Mouse (Mus musculus) thymus, postnatal 0 days (tissue): Measurements from ENCODE around the gene Ubr1. TPM values are rescaled to one million over a fixed set of nuclear protein-coding genes. Genes with fewer than 3 reads are reported as not detected.
A peak's percentile ranks its signal among the peaks of the same experiment; 100 is the strongest.
"Not testable (repeated sequence)": the region's sequence is repeated elsewhere in the genome, so short reads cannot be mapped to it uniquely, and the experiment has no call there.

Experiments used
- DNase-seq: peaks from one replicate; pipeline ENCODE4 v3.0.0-alpha.2; 2015; ENCODE audit warnings: low spot score
- polyA plus RNA-seq: library from polyadenylated mRNA; unstranded; fragments of >200 nt; fragmentation: Nextera tagmentation; extraction: Ambion mirVana; gene quantifications from 2 replicates; pipeline ENCODE4 v1.2.1, GENCODE M21; 2015

The Ubr1 gene
- polyA plus RNA-seq, 1 experiment from 2014 or later: 28.6 TPM

- DNase-seq: peak; percentile 68
Observed at GRCm38 (mm10) chr2:120976990-120977925, 6.7 kb upstream of the Ubr1 start, which contains the start of gene Tmem62. TSS of gene Tmem62 (plus strand) at chr2:120977017.

DNA sequence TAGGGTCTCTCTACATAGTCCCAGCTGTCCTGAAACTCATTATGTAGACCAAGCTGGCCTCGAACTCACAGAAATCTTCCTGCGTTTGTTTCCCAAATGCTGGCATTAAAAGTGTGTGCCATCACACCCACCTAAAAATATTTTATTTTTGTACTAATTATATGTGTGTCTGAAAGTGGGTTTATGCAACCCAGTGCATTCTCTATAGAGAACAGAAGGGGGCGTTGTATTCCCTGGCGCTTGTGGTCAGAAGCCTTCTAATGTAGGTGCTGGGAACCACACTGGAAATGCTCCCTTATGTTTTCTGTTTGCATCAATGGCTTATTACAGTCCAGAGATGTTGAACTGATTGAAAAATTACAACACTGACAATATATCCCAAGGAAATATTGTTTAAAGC is 5.8 kb upstream of the Ubr1 start:
- peak; percentile 20 for DNase-seq

DNA sequence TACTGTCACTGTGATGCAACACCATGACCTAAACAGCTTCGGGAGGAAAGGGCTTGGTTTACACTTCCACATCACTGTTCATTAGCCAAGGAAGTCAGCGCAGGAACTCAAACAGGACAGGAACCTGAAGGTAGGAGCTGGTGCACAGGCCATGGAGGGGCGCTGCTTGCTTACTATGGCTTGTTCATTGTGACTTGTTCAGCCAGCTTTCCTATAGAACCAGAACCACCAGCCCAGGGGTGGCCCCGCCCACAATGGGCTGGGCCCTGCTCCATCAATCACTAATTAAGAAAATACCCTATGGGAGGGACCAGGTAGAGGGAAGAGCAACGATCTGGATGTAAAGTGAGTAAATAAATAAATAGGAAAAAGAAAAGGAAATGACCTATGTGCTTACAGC is 2.4 kb upstream of the Ubr1 start:
- no peak for DNase-seq

- not testable (repeated sequence) for DNase-seq
Observed at GRCm38 (mm10) chr2:120972257-120972656, 1.7 kb upstream of the Ubr1 start.

DNA sequence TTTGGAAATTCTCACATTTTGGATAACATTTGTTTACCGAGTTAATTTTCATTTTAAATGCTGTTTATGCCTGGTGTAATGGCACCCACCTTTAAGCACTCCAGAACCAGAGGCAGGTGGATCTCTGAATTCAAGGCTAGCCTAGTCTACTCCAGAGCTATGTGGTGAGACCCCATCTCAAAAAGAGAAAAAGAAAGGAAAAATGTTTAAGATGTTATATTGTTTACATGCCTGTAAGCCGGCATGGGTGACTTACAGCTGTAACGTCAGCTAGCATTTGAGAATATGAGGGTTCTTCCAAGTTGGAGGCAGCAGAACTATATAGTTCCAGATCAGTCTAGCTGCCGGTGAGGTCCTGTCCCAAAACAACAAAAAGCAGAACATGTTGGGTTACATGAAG is 1.3 kb upstream of the Ubr1 start:
- DNase-seq: no peak

DNA sequence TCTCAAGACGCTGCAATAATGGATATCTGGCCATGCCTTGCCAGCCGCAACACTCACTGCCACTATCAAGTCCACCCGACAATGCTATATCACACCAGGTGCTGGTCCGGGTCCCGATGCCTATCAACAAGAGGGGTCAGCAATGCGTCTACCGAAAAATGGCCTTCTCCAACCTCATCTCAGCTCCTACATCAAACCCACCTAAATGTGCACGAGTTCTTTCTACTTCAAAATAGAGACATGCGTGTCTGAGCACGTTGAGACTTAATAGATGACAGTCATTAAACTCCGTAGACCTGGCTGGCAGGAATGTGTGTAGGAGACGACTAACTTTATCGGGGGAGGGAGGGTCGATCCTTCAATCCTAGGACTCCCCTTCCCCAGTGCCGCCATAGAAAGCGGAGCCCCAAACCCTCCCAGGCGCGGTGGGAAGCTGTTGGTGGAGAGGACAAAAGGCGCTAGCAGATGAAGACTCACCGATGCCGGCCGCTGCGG is 423 bp downstream of the Ubr1 start:
- DNase-seq: no peak

DNA sequence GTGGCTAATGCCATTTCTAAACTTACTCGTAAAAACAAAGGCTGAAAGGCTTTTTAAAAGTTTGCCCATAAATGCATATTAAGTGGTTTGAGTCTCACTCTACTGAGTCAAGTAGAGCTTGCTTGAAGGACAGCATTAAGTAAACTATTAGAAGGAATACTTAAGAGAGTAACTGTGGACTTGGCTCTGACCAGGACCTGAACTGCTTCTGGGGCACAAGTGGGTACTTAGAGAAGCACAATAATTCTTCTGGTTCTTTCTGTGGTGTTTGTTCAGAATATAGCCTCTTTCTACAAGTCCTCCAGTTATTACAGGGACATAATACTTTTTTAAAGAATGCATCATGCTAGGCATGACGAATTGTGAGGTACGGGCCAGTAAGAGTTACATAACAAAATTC is 5.0 kb downstream of the Ubr1 start:
- DNase-seq: no peak

GRCm38 (mm10) chr2:120963110-120963509 is 7.4 kb downstream of the Ubr1 start:
- no peak for DNase-seq

DNA sequence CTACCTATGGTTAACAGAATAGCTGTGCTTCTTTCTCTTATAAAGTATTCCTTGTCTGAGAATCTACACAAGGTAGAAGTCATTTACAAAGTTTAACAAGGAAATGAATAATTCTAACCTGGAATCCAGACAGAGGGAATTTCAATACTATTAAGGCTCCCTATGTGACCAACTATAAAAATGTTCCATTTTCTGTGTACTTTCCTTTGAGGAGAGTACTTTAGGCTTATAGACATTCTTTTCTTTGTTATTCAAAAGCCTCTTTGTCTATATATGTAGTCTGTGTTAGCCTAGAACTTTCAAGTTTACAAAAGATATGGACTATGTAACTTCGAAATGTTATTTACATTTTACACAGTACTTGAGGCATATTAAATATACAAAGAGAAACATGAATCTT is 10.3 kb downstream of the Ubr1 start:
- no peak for DNase-seq

DNA sequence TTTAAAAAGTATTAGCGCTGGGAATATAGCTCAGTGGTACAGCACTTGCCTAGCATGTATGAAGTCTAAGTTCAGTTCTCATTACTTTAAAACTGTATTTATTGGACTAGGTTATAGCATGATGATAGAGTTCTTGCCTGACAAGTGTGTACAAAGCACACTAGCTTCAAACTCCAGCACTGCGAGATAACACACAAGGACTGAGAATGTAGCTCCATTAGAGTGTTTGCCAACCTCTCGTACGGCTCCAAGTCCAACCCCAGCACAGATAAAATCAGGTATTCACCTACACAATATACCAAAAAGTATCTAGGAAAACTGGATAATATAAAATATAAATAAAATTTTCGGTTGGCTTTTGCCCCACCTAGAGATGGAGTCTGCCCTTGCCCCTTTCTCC is 10.7 kb downstream of the Ubr1 start:
- no peak for DNase-seq

- DNase-seq: no peak
Observed at GRCm38 (mm10) chr2:120959363-120959762, 11.2 kb downstream of the Ubr1 start.

GRCm38 (mm10) chr2:120952176-120952938 is 18.2 kb downstream of the Ubr1 start:
- no peak for DNase-seq

DNA sequence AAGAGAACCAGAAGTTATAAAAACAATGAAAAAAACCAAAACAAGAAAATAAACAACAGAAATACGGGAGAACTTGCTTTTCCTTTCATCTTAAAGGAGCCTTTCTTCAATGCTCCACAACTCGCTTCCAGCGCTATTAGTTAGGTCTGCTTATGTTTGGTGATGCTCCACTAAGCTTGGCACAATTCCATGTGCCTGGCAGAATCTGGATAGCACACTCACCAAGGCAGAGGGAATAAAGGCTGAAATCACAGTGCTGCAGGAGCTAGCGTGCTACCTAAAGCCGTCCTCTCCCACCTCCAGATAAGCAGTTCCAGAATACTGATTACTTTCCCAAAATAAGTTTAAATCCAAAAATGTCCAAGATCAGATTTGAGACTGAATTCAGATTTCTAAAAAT is 19.3 kb downstream of the Ubr1 start:
- DNase-seq: no peak

- DNase-seq: no peak
Observed at GRCm38 (mm10) chr2:120933038-120933437, 37.5 kb downstream of the Ubr1 start.

GRCm38 (mm10) chr2:120909556-120909955 is 61.0 kb downstream of the Ubr1 start:
- DNase-seq: no peak

DNA sequence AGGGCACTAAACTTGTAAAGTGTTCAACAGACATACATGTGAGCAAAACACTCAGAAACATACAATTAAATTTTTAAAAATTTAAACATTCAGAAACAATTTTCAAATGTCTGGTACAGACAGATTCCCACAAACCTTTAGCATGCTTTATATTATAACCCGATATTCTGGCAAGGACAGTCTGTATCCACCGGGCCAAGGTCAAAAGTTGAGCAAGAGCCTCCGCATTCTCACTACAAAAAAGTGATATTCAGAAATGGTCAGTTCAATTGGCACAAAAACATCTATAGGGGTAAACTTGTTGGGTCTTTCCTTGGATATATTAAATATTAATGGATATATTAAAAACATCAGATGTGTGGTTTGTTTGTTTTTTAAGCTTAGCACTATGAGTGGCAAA is 74.2 kb downstream of the Ubr1 start:
- DNase-seq: no peak

DNA sequence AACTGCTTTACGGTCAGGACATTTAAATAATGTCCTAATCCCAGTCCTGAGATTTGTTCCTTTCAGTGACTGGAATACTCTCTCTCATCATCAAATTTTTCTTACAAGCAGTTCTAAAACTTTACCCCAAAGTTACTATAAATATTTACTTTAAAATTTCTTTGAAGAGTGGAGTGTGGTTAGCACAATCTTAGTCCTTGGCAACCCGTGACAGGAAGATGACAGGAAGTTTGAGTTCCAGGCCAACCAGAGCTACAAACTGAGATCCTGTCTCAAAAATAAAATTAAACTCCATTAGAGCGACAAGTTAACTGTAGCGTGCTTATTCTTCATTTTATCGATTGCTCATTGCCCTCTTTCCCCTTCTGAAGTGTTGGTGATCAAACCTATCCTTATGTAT is 82.9 kb downstream of the Ubr1 start:
- no peak for DNase-seq

GRCm38 (mm10) chr2:120873192-120873591 is 97.3 kb downstream of the Ubr1 start:
- DNase-seq: no peak

GRCm38 (mm10) chr2:120871447-120872336 is 98.8 kb downstream of the Ubr1 start:
- no peak for DNase-seq

DNA sequence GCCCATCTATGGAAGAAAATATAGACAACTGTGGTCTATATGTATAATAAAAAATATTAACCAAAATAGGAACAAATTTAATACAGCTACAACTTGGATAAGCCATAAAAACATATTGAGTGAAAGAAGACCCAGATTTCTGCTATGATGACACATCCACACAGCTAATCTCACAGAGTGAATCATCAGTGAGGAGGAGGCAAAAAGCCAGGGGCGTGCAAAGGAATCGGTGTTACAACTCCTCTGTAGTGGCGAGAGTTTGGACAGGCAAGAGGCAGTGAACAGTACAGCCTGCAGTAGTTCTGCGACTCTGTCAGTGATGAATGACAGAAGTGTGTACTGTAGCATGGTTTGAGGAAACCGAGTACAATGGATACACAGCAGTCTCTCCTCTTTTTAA is 103.2 kb downstream of the Ubr1 start:
- no peak for DNase-seq

GRCm38 (mm10) chr2:120866561-120866960 is 104.0 kb downstream of the Ubr1 start:
- DNase-seq: peak; percentile 61
